Mouse (Mus musculus) induced T-regulatory cell, adult 2 months (primary cell): ENCODE data around the gene Bend6.

Experiments used
- DNase-seq: peaks from one replicate; pipeline ENCODE4 v3.0.0-alpha.2; 2012; ENCODE audit warnings: low read depth

Gene Bend6

GRCm38 (mm10) chr1:33907421-33908190, at the start of gene Bend6:
Gene Bend6 (minus strand): TSS chr1:33907816.
- DNase-seq = peak; percentile 45

- DNase-seq = no peak
Observed at GRCm38 (mm10) chr1:33955626-33956025, 48.0 kb upstream of the Bend6 start.

GRCm38 (mm10) chr1:33948511-33948910, 40.9 kb upstream of the Bend6 start:
- DNase-seq = no peak

- no peak for DNase-seq
Observed at GRCm38 (mm10) chr1:33947838-33948237, 40.2 kb upstream of the Bend6 start.

GRCm38 (mm10) chr1:33946601-33947395, 39.2 kb upstream of the Bend6 start:
- no peak for DNase-seq

GRCm38 (mm10) chr1:33945756-33946155, 38.1 kb upstream of the Bend6 start:
- no peak for DNase-seq

GRCm38 (mm10) chr1:33944977-33945750, 37.5 kb upstream of the Bend6 start:
- DNase-seq = no peak

- DNase-seq = no peak
Observed at GRCm38 (mm10) chr1:33943943-33944342, 36.3 kb upstream of the Bend6 start.

GRCm38 (mm10) chr1:33942638-33943037, 35.0 kb upstream of the Bend6 start:
- peak; percentile 6 for DNase-seq

GRCm38 (mm10) chr1:33940364-33940928, 32.8 kb upstream of the Bend6 start:
- DNase-seq = no peak

- DNase-seq = no peak
Observed at GRCm38 (mm10) chr1:33939828-33940227, 32.2 kb upstream of the Bend6 start.

GRCm38 (mm10) chr1:33935946-33936345, 28.3 kb upstream of the Bend6 start:
- no peak for DNase-seq

GRCm38 (mm10) chr1:33932845-33933499, 25.4 kb upstream of the Bend6 start:
- DNase-seq = no peak

GRCm38 (mm10) chr1:33932196-33932595, 24.6 kb upstream of the Bend6 start:
- no peak for DNase-seq

- no peak for DNase-seq
Observed at GRCm38 (mm10) chr1:33931791-33932190, 24.2 kb upstream of the Bend6 start.

GRCm38 (mm10) chr1:33927466-33927865, 19.9 kb upstream of the Bend6 start:
- no peak for DNase-seq

- no peak for DNase-seq
Observed at GRCm38 (mm10) chr1:33925283-33925682, 17.7 kb upstream of the Bend6 start.

GRCm38 (mm10) chr1:33922975-33923374, 15.4 kb upstream of the Bend6 start:
- no peak for DNase-seq

- DNase-seq = no peak
Observed at GRCm38 (mm10) chr1:33916554-33916953, 8.9 kb upstream of the Bend6 start.

- DNase-seq = no peak
Observed at GRCm38 (mm10) chr1:33911589-33911988, 4.0 kb upstream of the Bend6 start.

GRCm38 (mm10) chr1:33908191-33908962, 761 bp upstream of the Bend6 start, which contains the start of gene Dst:
Gene Dst (plus strand): TSS chr1:33908225.
- no peak for DNase-seq
